Mouse (Mus musculus) cerebellum, adult 2 months (tissue): ENCODE data around the gene Zbtb46. TPM values are rescaled to one million over a fixed set of nuclear protein-coding genes. Genes with fewer than 3 reads are reported as not detected.

Source experiments
- DNase-seq, 2 experiments: peaks; one replicate each; pipeline ENCODE4 v3.0.0; 2021
- H3K27ac ChIP-seq: fragments of 200-500 bp; 2 replicates; pipeline ENCODE4 v1.5.1; 2012; ENCODE audit warnings: low read length, control low read depth, inconsistent platforms; ENCODE audit not compliant: insufficient read depth
- H3K27me3 ChIP-seq: fragments of 200-500 bp; 2 replicates; pipeline ENCODE4 v1.6.1; 2012; ENCODE audit warnings: inconsistent platforms, mild to moderate bottlenecking, low read length, moderate library complexity; ENCODE audit not compliant: control insufficient read depth, insufficient read depth
- H3K4me1 ChIP-seq: fragments of 200-500 bp; 2 replicates; pipeline ENCODE4 v1.6.1; 2011; ENCODE audit warnings: low read length; ENCODE audit not compliant: control insufficient read depth, insufficient read depth
- H3K4me3 ChIP-seq: fragments of 200-500 bp; replicated peaks from 2 replicates; pipeline ENCODE3; 2011; ENCODE audit warnings: mild to moderate bottlenecking, low read depth, low read length, control low read depth; ENCODE audit not compliant: insufficient read depth
- CTCF ChIP-seq: fragments of 200-500 bp; IDR thresholded peaks from 2 replicates; pipeline ENCODE4 v1.5.1; 2011; ENCODE audit warnings: low read depth, mild to moderate bottlenecking, control low read depth, low read length, moderate library complexity, borderline replicate concordance; ENCODE audit not compliant: insufficient read depth
- POLR2A ChIP-seq: fragments of 200-500 bp; IDR thresholded peaks from 2 replicates; pipeline ENCODE4 v1.6.1; 2011; ENCODE audit warnings: low read length, control low read depth, borderline replicate concordance; ENCODE audit not compliant: insufficient read depth
- WGBS: fragments of 180-500 bp; shearing (Covaris S2); methylation state at CpG from one replicate; pipeline ENCODE4 v1.1.7; 2018; 5-methylcytosine and 5-hydroxymethylcytosine counted together
- polyA plus RNA-seq: library from polyadenylated mRNA; depleted of rRNA; stranded (reverse); fragments of >200 nt; gene quantifications from 2 replicates; pipeline ENCODE4 v1.2.3, GENCODE M21; 2012

Zbtb46 gene
- polyA plus RNA-seq, 1 experiment = 31.9 TPM

DNA sequence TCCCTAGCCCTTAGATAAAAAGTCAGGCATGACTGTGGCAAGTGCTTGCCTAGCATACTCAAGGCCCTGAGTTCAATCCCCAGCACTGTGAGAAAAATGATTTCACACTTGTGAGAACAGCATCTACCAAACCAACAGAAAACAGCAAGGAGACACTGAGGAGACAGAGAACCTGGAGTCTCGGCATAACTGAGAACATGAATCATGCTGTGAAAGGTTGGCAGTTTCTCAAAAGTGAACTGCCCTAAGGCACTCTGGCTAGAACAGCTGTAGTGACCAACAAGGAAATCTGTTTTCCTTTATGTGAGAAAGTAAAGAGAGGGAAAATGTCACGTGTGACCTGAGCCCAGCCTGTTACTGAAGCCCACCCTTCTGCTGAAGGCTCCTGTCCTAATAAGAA, 46.1 kb downstream of the Zbtb46 start:
- H3K27ac ChIP-seq = no peak overlapping the region
- no peaks in the 10 kb centered on the region for H3K27me3 ChIP-seq
- TF ChIP-seq POLR2A (no peak), CTCF (no peak)
- no peak overlapping the region for H3K4me3 ChIP-seq
- H3K4me1 ChIP-seq = peaks cover 5% of the 10 kb centered on the region
- no peak for DNase-seq
- WGBS = 22% methylated on average over 2 of the region's 2 CpGs

DNA sequence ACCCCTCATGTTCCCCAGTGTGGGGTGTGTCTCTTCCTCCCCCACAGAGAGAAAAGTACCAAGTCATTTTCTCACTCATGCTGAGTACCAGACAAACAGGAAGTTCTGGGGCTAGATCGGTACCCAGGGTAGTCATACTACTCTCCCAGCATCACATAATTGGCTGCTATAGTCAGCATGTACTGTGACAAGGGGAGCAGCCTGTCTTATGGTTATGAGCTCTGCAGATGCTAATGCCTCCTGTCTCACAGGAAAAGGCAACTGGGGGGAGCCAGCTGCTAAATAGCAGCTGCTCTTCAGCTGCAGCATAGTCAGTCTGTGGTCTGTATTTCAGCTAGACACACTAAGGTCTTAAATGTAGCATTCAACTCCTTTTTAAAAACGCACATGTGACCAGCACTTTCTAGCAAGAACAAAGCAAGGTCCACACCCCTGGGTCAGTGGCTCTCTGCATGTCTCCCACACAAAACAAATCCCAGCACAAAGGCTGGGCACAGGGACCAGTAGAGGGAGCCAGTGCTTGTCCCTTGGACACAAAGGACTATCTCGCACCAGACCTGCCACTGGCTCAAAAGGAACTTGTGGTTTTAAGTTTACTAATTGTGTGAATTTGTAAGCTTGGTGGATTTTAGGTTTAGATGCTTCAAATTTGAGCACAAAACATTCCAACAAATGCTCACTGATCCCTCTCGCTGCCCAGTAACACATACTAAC, 48.3 kb downstream of the Zbtb46 start:
- Histone ChIP-seq H3K4me3 (no peak overlapping the region), H3K27me3 (no peaks in the 10 kb centered on the region), H3K4me1 (peaks cover 3% of the 10 kb centered on the region), H3K27ac (no peak overlapping the region)
- WGBS = 24% methylated on average over 4 of the region's 4 CpGs
- TF ChIP-seq CTCF (peak; percentile 80), POLR2A (no peak)
- DNase-seq = peak; percentile 70 to 72

DNA sequence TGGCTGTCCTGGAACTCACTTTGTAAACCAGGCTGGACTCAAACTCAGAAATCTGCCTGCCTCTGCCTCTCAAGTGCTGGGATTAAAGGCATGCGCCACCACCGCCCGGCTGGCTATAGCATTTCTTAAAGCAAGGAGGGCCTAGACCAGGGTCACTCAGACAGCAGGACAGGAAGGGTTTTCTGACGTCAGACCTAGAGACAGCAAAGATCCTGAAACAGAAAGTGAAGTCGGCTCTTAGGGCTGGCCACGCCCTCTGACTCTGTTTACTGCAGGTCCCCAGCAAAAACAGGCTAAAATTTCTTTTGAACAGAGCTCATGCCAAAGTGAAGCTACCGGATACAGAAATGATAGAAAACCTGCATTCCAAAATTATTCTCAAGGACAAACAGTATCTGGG, 49.6 kb downstream of the Zbtb46 start:
- no peak for DNase-seq
- no peak overlapping the region for H3K4me3 ChIP-seq
- 78% methylated on average over 7 of the region's 7 CpGs for WGBS

DNA sequence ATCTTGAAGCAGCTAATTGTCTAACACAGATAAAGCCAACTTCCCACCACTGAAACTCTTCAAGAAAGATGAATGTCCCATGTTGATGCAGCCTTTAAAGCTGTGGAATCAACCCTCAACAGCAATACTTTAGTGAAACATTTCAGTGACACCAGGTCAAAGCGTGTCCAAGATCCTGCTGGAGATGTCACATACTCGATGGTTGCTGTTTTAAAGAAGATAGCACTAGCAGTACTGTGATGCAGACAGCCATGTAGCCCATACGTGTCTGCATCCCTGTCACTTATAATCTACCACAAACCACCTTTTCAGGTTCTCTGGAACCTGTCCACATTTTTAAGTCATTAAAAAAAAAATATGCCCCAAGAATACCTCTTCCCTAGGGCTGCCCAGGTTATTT, 55.5 kb downstream of the Zbtb46 start:
- no peaks in the 10 kb centered on the region; the same call in 1 of the 2 replicates for H3K4me1 ChIP-seq
- no peak for DNase-seq
- TF ChIP-seq CTCF = no peak
- TF ChIP-seq POLR2A = no peak
- WGBS = 90% methylated on average over 3 of the region's 3 CpGs
- no peak overlapping the region for H3K27ac ChIP-seq
- H3K27me3 ChIP-seq = no peaks in the 10 kb centered on the region
- H3K4me3 ChIP-seq = no peak overlapping the region

More for the DNA sequence above, 49.6 kb downstream of the Zbtb46 start:
- no peaks in the 10 kb centered on the region for H3K27me3 ChIP-seq
- no peak overlapping the region for H3K27ac ChIP-seq
- H3K4me1 ChIP-seq = peaks cover 3% of the 10 kb centered on the region
- TF ChIP-seq CTCF = no peak
- TF ChIP-seq POLR2A = no peak

DNA sequence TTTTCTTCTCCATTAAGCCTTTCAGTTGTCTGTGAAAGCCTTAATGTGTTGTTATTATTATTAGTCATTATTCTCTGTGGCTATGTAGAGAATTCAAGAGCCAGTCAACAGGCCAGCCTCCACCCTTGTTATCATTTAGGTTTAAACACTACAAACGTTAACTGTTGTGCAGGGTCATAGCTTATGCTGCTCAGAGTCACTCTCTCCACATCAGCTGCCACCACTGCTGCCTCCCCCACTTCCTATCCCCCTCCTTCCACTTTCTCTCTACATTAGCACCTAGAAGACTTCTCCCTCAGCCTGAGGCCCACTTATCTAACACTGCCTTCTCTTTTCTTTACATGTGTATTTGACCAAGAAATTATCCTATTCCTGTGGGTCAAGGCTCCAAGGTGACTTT, 57.7 kb downstream of the Zbtb46 start:
- no peak for DNase-seq
- H3K4me3 ChIP-seq = no peak overlapping the region
- no peak overlapping the region for H3K27ac ChIP-seq
- 32% methylated on average over 1 of the region's 1 CpGs for WGBS
- TF ChIP-seq POLR2A (no peak), CTCF (no peak)
- peaks cover 7% of the 10 kb centered on the region for H3K4me1 ChIP-seq
- H3K27me3 ChIP-seq = no peaks in the 10 kb centered on the region

DNA sequence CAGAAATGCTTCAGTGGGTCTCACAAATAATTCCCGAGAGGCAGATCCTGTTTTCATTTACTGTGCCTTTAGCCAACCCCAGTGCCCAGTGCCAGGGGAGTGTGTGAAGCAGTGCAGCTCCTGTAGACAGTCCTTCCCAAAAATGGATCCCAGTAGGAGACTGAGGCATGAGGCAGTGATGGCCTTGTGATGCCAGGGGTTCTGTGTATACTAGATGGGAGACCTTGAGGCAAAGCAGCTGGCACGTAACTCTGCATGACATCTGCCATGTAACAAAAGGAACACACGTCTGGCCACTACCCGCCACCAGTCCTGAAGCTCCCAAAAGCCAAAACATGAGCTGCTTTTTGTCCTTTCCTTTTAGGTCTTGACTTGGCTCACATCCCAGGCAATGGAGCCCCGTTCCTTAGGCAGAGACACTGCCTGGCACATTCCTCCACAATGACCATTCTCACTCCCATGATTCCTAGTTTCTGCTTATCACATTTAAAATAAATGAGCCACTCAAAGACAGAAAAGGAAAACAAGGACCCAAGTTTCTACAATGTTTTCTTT, 61.9 kb downstream of the Zbtb46 start:
- peaks cover 7% of the 10 kb centered on the region for H3K4me1 ChIP-seq
- no peak for TF ChIP-seq POLR2A
- no peak for TF ChIP-seq CTCF
- 15% methylated on average over 5 of the region's 5 CpGs for WGBS
- H3K27me3 ChIP-seq = no peaks in the 10 kb centered on the region
- H3K4me3 ChIP-seq = no peak overlapping the region
- no peak for DNase-seq
- no peak overlapping the region for H3K27ac ChIP-seq

DNA sequence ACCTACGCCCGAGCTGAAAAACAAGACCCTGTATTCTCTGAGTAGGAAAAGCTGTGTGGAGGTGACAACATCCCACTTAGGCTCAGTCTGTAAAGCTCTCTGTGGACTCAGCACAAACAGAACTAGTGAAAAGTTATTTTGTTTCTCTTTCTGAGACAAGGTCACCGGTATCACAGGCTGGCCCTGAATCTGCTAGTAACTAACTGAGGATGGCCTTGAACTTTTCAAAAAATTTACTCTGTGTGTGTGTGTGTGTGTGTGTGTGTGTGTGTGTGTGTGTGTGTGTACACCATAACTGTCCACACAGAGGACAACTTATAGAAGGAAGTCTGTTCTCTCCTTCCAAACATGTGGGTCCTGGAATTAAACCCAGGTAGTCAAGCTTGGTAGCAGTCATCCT, 65.1 kb downstream of the Zbtb46 start:
- no peak for TF ChIP-seq CTCF
- no peak for TF ChIP-seq POLR2A
- Histone ChIP-seq H3K4me3 (no peak overlapping the region), H3K27ac (no peak overlapping the region), H3K27me3 (no peaks in the 10 kb centered on the region), H3K4me1 (peaks cover 26% of the 10 kb centered on the region)
- DNase-seq = no peak
- WGBS = 97% methylated on average over 3 of the region's 3 CpGs

DNA sequence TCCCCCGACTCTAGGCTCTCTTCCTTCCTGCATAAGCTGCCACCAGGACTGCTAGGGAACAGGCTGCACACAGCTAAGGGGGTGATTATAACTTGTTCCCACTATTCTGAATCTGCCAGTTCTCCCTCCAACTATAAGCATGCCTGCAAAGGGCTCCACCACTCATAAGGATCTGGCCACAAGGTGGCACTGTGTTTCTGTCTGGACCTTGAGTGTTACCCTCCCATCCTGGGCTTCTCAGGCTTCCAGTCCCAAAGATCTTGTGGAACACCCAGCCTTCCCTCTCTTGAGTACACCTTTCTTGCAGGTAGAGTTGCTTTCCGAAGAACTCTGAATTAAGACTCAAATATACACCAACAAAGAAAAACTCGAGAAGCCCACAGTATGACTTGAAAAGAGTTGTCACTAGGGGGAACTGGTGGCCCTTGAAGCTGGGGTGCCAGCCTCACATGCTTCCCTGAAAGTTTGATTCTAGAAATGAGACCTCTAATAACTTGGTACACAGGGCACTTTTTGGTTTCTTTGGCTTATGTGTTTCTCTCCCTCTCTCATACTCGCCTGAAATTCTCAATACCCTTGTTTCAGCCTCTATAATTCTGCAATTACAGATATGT, 66.5 kb downstream of the Zbtb46 start:
- 38% methylated on average over 4 of the region's 4 CpGs for WGBS
- Histone ChIP-seq H3K4me1 (peaks cover 28% of the 10 kb centered on the region), H3K4me3 (no peak overlapping the region), H3K27ac (no peak overlapping the region), H3K27me3 (no peaks in the 10 kb centered on the region)
- DNase-seq = peak; percentile 84 to 91
- peak; percentile 91 for TF ChIP-seq CTCF
- no peak for TF ChIP-seq POLR2A
